Comparison of ENCODE assay signal across 14 mouse cellular contexts in genomic region chr2:150959521-150959920, GRCm38 (mm10). TPM values are rescaled to one million over a fixed set of nuclear protein-coding genes. Genes with fewer than 3 reads are reported as not detected.
DNase-seq lines count a peak whose midpoint lies in the region.
"Had no signal": no experiment of that assay in that cellular context is flagged by ENCODE, and none has a peak within 500 bp of the region (broad histone marks: within the 10 kb centered on the region; RNA-seq: fewer than 3 reads in every experiment).

No protein-coding gene starts in this region.

- intact Hi-C loops in left cerebral cortex, postnatal 10 days (cut with DNase I) = no loop called here

- peak; percentile 41 to 54 for DNase-seq in left cerebral cortex, adult 18-20 months (ENCODE audit: low spot score in 2 of 2)
- DNase-seq in left cerebral cortex, postnatal 10 days (ENCODE audit: extremely low spot score in 1 of 2, low spot score in 2 of 2) = no peak
- peak; percentile 88 for DNase-seq in brain, adult 2 months (ENCODE audit: low read depth, low spot score)
- peak; percentile 8 for DNase-seq in layer of hippocampus, adult 9-10 months (ENCODE audit: low spot score)
- DNase-seq in right cerebral cortex, postnatal 36 days (ENCODE audit: low spot score in 2 of 2) = peak; percentile 10 to 22
- DNase-seq in heart, adult 8-10 months (ENCODE audit: low spot score) = no peak
- DNase-seq in urinary bladder, postnatal 36 days (ENCODE audit: low spot score in 2 of 2) = no peak
- DNase-seq: cerebellum, adult 9-10 months; gastrocnemius, postnatal 10 days; heart, postnatal 14 days; kidney, adult 2 months; kidney, postnatal 36 days; lung, adult 18-20 months; lung, postnatal 4 days had no signal

RNA-seq across cellular contexts. Expression of gene Gins1, which starts 54.3 kb away (rescaled TPM):
- total RNA-seq in left cerebral cortex, adult 18-20 months (2021) = 1 to 10 TPM; 1.3 to 1.4 TPM
- total RNA-seq in left cerebral cortex, postnatal 10 days (2021) = 1 to 10 TPM; 1.9 to 3.3 TPM
- total RNA-seq in heart, adult 8-10 months (2022) = 1 to 10 TPM; 3.6 to 5.8 (median 4.7) TPM

RNA-seq across cellular contexts. Expression of gene Abhd12, which starts 55.0 kb away (rescaled TPM):
- total RNA-seq in left cerebral cortex, adult 18-20 months (2021) = 100 to 1,000 TPM; 320 to 321 TPM
- 100 to 1,000 TPM; 184 to 197 TPM for total RNA-seq in left cerebral cortex, postnatal 10 days (2021)
- total RNA-seq in heart, adult 8-10 months (2022) = 10 to 100 TPM; 46.3 to 48.8 (median 47.5) TPM

Comparison
In these comparisons a context has a peak if more than half of its experiments do, and no peak if none do; other contexts are left out.
1. DNase-seq: peak in left cerebral cortex, adult 18-20 months (2 of 2), brain, adult 2 months (single experiment), layer of hippocampus, adult 9-10 months (single experiment) and right cerebral cortex, postnatal 36 days (2 of 2); none in left cerebral cortex, postnatal 10 days (0 of 2), heart, adult 8-10 months (single experiment) and urinary bladder, postnatal 36 days (0 of 2).